Mouse (Mus musculus): ENCODE results near the gene Mynn. TPM values are rescaled to one million over a fixed set of nuclear protein-coding genes. Genes with fewer than 3 reads are reported as not detected.
A peak's percentile ranks its signal among the peaks of the same experiment; 100 is the strongest.

Gene Mynn
- total RNA-seq, 2 experiments from 2014 or later, result 12.8 to 12.9 TPM

DNA sequence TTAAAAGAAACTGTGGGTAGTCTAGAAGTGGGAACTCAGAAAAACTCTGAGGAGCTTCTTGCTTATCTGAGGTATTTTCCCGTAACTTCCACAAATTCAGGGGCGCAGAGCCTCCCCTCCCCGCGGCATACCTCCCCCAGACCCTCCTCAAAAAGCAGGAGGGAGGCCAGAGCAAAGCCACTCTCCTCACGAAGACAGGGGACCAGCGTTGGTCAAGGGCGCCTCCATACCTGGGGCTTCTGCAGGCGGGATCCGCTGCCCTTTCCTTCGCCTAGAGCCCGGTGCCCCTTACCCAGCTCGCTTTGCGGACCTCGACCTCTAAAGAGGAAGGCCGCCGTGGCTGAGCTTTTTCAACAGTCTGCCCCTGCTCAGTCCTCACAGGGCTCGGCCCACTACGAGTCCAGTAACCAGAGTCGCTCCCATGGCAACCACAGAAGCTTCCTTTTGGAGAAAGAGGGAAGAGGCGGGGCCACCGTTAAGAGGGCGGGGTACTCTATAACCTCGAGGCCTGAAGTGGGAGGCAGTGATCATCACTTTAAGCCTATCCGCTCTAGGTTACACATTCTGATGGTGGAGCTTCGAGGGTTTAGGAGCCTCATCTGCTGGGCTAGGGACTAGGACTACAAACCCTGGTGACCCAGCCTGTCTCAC is 45.7 kb downstream of the Mynn start, which contains the start of gene Lrrc34:
TSS of gene Lrrc34 (minus strand) at position 430 of the 651 bp plus-strand sequence.
- Histone ChIP-seq H3K27ac (no peak within 1 kb of the TSS), H3K4me3 (peak within 1 kb of the TSS; percentile 41)
- DNase-seq, result peak; percentile 30
- intact Hi-C loops (cut with DNase I), result no loop called here
- TF ChIP-seq CTCF (IDR thresholded peaks at IDR 0.05), result no peak

DNA sequence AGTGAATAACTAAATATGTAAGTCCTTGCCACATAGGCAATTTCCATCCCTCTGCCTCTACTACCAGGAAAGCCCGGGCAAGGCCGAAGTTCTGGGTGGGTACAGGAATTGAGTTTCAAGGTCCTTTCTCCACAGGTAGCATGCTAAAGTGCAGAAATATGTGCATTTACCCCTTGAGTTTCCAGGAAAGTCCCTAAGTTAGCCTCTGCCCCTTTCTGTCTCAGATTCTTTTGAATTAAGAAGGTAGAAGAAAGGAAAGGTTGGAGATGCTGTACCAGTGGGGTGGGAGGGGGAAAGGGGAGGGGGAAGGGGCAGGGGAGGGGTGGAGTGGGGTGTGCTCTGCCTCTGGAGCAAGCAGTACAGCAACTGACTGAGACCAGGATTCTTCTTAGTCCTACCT is 46.6 kb downstream of the Mynn start:
- no peak for DNase-seq
- H3K27ac ChIP-seq, result no peak overlapping the region
- intact Hi-C loops (cut with DNase I), result no loop called here
- no peak overlapping the region for H3K4me3 ChIP-seq
- TF ChIP-seq CTCF (IDR thresholded peaks at IDR 0.05), result no peak

DNA sequence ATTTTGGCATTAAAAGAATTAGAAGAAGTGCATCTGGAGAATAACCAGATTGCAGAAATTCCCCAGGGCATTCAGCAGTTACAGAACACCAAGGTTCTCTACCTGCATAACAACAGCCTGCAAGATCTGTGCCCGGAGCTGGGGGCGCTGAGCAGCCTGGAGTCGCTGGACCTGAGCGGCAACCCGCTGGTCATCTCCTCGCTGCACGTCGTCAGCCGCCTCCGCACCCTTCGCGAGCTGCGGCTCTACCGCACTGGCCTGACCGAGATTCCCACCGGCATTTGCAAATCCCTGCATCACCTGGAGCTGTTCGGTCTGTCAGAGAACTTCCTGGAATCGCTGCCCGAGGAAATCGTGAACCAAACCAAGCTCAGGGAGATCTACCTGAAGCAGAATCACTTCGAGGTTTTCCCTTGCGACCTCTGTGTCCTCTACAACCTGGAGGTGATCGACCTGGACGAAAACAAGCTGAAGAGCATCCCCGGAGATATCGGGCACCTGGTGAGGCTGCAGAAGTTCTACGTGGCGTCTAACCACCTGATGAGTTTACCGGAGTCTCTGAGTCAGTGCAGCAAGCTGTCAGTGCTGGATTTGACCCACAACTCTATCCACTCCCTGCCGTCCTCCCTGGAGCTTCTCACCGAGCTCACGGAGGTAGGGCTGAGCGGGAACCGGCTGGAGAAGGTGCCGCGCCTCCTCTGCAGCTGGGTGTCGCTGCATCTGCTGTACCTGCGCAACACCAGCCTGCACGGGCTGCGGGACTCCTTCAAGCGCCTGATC is 48.4 kb downstream of the Mynn start:
- peak; percentile 23; the same call in 1 of the 2 replicates for TF ChIP-seq CTCF (IDR thresholded peaks at IDR 0.05)
- intact Hi-C loops (cut with DNase I), result no loop called here
- peak overlapping the region; percentile 34 for H3K4me3 ChIP-seq
- no peak for DNase-seq
- no peak overlapping the region for H3K27ac ChIP-seq

DNA sequence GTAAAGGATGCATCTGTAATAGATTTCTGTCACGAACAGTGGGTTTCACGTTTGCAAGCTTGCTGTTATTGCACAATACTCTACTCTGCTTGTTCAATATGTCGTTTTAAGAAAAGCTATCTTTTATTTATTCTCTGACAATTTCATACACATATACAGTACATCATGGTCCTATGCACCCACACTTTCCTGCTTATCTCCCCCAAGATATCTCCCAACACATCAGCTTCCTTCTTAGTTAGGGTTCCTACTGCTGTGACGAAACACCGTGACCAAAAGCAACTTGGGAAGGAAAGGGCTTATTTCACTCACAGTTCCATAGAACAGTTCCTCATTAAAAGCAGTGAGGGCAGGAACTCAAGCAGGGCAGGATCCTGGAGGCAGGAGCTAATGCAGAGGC is 54.1 kb downstream of the Mynn start:
- DNase-seq, result no peak
- no peak for TF ChIP-seq CTCF (IDR thresholded peaks at IDR 0.05)
- intact Hi-C loops (cut with DNase I), result no loop called here
- no peak overlapping the region for H3K4me3 ChIP-seq
- no peak overlapping the region for H3K27ac ChIP-seq

DNA sequence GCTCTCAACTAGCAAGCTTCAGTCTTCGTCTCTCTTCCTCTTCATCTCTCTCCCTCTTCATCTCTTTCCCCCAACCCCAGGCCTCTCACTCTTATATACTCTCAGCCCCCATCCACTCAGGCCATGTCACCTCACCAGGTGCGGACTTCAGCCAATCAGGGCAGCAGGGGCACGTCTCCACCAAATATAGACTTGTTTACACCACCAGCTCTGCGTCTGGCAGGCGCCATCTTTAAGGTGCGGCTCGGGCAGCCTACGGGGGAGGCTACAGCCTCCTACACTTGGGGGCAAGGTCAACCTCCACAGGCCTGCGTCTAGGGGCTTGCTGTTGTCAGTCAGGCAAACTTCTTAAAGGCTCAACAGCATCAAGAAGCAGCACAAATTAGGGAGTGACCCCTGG is 56.6 kb downstream of the Mynn start:
- no peak overlapping the region for H3K4me3 ChIP-seq
- no peak overlapping the region for H3K27ac ChIP-seq
- no peak for DNase-seq
- no peak for TF ChIP-seq CTCF (IDR thresholded peaks at IDR 0.05)
- intact Hi-C loops (cut with DNase I), result no loop called here

Other genes starting within 250 kb of the Mynn start
- gene Mecom, start 54.1 kb upstream of the Mynn start, total RNA-seq (2021), result 1 to 10 TPM; 5.8 to 6.9 TPM
- not detected for gene Actrt3, start 2.1 kb upstream of the Mynn start, total RNA-seq (2021)
- not detected for gene Lrriq4, start 42.4 kb downstream of the Mynn start, total RNA-seq (2021)
- gene Lrrc34, start 45.8 kb downstream of the Mynn start, total RNA-seq (2021), result not detected
- gene Lrrc31, start 97.8 kb downstream of the Mynn start, total RNA-seq (2021), result not detected
- not detected for gene Samd7, start 144.2 kb downstream of the Mynn start, total RNA-seq (2021)
- gene Sec62, start 190.8 kb downstream of the Mynn start, total RNA-seq (2021), result 10 to 100 TPM; 32.2 to 33.7 TPM